Mouse (Mus musculus): ENCODE measurements around the gene Usp19.

Usp19 gene

DNA sequence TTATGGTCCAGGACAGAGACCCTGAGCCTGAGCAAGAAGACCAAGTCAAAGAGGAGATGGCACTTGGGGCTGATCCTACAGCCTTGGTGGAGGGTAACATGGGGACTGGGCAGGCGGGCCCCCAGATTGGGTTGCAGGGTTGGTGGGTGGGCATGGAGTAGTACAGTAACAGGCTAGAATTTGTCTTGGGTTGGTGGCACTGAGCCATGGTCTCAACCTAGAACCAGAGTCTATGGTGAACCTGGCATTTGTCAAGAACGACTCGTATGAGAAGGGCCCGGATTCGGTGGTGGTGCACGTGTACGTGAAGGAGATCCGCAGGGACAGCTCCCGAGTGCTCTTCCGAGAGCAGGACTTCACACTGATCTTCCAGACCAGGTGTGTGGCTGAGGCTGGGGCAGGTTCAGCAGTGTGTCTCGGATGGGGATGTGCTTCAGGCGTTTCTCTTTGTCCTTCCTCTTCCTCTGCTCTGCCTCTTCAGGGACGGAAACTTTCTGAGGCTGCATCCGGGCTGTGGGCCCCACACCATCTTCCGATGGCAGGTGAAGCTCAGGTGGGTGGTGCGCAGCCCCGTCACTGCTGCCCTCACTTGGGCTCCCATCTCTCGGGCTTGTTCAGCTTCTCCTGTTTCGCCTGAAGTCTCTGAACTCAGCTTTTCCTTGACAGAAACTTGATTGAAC is 3.9 kb downstream of the Usp19 start:
- no peak for DNase-seq (ENCODE audit: low read depth in 2 of 2, low spot score in 2 of 2)

DNA sequence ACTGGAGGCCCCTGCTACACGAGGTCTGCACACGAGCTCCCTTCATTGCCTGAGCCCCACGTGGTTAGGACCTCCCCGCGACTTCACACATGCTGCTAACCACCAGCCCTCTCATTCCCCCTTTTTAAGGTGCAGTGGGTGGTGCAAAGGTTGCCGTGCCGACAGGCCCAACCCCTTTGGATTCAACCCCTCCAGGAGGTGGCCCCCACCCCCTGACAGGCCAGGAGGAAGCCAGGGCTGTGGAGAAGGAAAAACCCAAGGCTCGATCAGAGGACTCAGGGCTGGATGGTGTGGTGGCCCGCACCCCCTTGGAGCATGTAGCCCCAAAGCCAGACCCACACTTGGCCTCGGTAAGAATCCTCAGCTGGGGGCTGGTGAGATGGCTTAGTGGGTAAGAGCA is 4.5 kb downstream of the Usp19 start:
- DNase-seq (ENCODE audit: low read depth in 2 of 2, low spot score in 2 of 2), result no peak

DNA sequence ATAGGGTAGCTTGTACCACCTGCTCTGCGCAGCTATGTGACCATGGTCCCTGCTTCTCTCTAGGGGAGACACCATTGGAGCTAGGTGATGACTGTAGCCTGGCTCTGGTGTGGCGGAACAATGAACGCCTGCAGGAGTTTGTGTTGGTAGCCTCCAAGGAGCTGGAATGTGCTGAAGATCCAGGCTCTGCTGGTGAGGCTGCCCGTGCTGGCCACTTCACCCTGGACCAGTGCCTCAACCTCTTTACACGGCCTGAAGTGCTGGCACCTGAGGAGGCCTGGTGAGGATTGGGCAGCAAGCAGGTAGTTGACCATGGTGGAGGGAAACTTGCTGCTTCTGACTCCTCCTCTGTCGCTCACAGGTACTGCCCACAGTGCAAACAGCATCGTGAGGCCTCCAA is 8.8 kb downstream of the Usp19 start:
- DNase-seq (ENCODE audit: low read depth in 2 of 2, low spot score in 2 of 2), result no peak

DNA sequence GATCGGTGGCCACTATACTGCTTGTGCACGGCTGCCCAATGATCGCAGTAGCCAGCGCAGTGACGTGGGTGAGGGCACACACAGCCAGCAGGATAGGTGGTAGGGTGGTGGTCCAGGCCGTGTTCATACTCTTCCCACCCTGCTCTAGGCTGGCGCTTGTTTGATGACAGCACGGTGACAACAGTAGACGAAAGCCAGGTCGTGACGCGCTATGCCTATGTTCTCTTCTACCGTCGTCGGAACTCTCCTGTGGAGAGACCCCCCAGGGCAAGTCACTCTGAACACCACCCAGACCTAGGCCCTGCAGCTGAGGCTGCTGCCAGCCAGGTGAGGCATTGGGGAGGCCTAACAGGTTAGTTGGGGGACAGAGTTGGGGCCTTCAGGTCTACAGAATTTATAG is 9.5 kb downstream of the Usp19 start:
- DNase-seq (ENCODE audit: low read depth in 2 of 2, low spot score in 2 of 2), result no peak

DNA sequence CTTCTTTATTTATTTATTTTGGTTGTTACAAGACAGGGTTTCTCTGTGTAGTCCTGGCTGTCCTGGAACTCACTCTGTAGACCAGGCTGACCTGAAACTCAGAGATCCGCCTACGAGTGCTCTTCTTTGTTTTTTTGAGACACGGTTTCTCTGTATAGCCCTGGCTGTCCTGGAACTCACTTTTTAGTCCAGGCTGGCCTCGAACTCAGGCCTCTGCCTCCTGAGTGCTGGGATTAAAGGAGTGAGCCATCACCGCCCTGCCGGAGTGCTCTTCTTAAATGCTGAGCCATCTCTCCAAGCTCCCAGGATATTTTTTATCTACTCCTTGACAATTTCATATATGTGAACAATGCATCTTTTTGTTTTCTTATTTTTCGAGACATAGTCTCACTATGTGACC is 16.5 kb downstream of the Usp19 start:
- DNase-seq (ENCODE audit: low read depth in 2 of 2, low spot score in 2 of 2), result no peak

DNA sequence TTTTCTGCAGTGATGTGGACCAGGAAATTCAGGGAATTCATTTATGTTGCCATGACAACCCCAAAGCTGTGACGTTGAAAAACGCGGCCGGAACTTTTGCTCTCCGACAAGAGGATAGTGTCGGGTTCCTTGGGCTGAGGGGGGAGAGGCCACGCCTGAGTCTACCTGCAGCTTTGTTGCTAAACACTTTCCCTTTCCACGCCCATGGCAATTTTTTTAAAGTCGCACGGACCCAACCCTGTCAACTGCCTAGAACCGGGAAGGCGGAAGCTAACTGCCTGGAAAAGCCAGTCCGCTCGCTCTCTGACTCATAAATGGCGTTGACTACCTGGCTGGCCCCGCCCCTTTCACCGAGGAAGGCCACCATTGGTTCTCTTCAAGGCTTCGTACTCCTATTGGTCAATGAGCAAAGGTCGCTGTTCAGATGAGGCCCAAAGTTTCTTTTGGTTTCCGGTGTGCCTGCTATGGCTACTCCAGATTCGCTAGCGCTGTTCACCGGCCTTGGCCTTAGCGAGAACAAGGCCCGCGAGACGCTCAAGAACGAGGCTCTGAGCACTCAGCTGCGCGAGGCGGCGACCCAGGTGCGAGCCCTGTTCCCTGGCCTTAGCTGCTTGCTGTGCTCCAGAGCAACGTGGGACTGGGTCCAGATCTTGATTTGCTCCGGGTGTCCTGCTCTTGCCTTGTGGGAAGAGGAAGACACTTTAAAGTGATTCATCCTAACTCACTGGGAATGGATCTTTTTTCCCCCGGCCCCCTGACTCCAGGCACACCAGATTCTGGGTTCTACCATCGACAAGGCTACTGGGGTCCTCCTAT is 17.4 kb downstream of the Usp19 start, which contains the start of gene Qars:
Gene Qars, plus strand, starts transcription at position 88 of the 816 bp plus-strand sequence.
- DNase-seq (ENCODE audit: low read depth in 2 of 2, low spot score in 2 of 2), result peak; percentile 82 to 88

DNA sequence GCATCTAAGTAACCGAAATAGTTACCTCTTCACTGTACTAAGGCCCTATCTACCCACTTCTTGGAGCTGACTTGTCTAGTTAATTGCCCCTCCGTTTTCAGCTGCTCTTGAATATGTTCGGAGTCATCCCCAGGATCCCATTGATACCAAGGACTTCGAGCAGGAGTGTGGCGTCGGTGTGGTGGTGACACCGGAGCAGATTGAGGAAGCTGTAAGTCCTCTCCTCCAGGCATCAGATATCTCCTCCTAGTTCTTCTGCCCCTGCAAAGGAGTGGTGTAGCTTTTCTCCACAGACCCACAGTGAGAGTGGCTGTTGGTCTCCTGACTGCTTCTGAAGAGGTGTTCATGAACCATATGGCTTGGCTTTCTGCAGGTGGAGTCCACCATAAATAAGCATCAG is 18.4 kb downstream of the Usp19 start:
- DNase-seq (ENCODE audit: low read depth in 2 of 2, low spot score in 2 of 2), result no peak

DNA sequence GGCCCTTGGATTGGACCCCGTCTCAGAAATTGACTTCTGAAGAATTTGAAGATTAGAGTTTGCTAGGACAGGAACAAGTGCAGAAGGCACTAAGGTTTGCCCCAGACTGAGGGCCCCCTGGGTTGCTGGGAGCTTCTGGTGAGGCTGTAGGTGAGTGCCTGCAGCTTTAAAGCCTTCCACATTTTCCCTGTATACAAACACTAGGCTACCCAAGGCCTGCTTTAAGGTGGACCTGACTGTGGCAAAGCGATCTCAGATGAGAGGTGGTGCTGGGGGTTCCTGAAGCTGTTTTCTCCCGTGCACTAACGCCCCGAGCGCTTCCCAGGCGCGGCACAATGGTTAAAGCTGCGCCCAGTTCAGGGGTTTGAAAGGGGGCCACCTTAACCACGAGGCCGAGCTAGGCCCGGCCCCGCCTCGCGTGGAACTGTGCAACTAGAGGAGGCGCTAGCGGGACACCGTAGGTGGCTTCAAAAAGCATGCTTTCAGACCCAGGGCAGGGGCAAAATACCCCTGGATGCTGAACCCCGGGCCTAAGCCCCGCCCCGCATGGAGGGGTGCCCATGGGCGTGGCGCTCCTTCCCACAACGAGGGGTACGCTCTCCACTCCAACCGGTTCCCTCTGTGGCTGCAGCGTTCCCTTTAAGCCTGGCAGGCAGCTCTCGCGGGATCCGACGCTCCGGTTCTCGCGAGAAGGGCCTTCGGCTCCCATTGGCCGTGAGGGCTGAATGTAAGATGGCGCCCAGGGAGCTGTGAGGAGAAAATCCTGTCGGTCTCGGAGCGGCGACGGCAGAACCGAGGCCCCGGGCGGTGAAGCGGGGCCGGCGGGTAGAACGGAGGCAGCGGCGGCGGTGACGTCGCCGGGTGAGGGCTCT is 26.2 kb downstream of the Usp19 start, which contains the start of gene Qrich1:
Gene Qrich1, plus strand, starts transcription at position 427 of the 872 bp plus-strand sequence.
- DNase-seq (ENCODE audit: low read depth in 2 of 2, low spot score in 2 of 2), result peak; percentile 89 to 92

DNA sequence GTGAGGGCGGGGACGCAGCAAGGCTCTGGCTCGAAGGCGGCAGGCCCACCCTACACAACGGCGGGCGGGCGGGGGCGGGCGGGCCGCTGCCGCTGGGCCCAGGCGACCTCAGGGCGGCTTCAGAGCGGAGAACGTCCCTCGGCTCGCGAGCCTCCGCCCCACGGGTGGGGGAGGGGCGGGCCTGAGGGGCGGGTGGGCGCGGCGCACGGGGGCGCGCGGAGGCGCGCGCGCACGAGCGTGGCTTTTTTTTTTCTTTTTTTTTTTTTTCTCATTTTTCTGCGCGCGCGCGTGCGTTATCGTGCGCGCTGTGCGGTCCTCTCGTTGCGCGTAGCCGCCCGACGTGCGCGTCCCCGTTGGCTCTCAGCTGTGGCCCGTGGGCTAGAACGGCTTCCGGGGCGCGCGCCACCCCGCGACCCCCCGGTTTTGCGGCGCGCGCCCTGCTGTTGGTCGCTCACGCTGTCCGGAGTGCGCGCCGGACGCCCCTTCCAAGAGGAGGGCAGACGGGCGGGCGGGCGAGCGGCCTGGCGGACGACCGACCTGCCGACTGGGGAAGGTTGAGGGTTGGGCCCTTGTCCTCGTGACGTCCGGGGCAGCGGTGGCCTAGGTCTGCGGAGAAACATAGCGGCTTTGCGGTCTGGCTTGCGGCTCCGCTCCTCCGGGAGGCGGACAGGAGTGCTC is 27.0 kb downstream of the Usp19 start:
- DNase-seq (ENCODE audit: low read depth in 2 of 2, low spot score in 2 of 2), result peak; percentile 55 to 69

DNA sequence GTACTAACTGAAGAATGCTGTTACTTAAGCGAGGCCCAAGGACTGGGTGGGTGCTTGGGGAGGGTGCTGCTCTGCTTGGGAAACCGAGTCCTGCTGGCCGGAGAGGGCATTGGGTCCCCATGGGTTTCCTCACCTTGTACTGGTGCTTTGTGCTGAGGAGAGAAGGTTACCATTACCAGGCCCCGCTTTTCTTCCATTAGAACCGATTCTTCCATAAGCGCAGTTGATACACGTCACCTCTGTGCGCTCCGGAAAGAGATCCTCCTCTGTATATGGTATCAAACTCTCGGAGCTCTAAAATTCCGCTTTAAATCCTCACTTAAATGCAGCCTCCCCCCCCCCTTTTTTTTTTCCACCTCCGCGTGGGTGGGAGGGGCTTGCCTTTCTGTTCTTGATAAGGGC is 27.5 kb downstream of the Usp19 start:
- peak in 1 of 2 experiments; percentile 52 for DNase-seq (ENCODE audit: low read depth in 2 of 2, low spot score in 2 of 2)

DNA sequence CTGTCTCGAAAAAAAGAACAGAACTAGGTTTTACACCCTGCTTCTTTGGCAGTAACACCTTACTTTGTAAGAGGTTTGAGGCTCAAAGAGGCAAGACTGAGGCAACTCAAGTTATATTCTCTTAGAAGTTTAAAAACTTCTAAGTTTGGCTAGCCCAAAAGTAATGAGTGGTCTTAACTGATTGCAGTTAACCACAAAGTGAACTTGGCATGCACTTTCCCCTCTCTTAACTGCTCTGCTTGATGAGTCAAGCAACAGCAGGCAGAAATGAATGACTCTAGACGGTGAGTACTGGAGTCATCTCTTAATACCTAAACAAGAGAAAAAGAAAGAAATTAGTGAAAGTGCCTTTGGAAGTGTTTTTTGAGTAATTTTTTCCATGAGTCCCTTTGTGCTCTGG is 31.2 kb downstream of the Usp19 start:
- DNase-seq (ENCODE audit: low read depth in 2 of 2, low spot score in 2 of 2), result no peak

DNA sequence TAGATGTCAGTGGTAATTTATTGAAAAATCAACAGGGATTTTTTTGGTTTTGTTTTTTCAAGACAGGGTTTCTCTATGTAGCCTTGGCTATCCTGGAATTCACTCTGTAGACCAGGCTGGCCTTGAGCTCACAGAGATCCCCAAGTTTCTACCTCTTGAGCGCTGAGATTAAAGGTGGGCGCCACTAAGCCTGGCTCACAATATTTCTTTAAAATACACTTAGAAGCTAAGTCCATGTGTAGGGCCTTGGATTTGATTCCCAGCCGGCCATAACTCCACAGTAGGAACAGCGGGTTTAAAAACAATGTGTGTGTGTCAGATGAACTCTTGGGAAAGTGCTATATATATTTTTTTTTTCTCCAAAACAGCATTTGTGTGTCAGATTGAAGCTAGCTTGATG is 32.9 kb downstream of the Usp19 start:
- DNase-seq (ENCODE audit: low read depth in 2 of 2, low spot score in 2 of 2), result no peak

DNA sequence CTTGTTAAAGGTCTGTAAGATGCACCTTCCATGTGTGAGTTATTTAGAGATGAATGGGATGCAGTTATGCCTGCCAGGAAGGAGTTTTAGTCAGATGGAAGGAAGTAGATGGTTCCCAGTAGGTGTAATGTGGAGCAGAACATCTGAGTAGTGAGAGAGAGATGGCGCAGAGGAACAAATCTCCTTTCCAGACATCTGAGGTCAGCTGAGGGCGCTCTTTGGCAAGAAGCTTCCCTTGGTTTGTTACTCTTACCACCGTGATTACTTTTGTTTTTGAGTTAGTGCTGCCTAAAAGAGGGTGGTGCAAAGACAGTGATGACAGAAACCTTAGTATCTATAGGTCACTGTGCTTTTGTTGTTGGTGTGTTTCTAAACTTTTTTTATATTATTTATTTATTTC is 35.0 kb downstream of the Usp19 start:
- DNase-seq (ENCODE audit: low read depth in 2 of 2, low spot score in 2 of 2), result no peak

DNA sequence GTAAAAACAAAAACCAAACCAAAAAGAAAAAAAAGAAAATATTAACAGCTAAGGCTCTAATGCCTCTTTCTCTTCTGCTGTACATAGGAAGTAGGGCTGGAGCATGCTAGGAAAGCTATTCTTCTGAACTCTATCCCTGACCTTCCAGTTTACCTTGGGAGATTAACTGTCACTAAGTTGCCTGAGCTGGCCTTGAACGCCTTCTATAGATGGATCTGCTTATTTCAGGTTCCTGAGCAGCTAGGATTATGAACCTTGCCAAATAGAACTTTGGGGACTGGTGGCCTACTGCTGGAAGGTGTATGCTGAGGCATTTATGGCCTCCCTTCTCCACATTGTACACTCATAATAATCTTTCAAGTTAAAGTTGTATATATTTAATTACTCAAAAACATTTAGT is 40.6 kb downstream of the Usp19 start:
- DNase-seq (ENCODE audit: low read depth in 2 of 2, low spot score in 2 of 2), result no peak

DNA sequence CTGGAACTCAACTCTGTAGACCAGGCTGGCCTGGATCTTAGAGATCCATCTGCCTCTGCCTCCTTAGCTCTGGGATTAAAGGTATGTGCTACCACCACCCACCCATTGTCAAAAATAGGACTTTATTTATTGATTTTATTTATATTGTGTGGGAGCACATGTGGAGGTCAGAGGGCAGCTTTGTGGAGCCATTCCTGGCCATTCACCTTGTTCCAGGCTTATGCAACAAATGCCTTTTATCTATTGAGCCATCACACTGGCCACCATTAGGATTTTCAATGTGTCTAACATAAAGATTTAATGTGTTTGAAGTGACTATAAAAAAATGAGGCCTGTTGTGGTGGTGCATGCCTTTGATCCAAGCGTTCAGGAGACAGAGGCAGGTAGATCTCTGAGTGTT is 41.1 kb downstream of the Usp19 start:
- DNase-seq (ENCODE audit: low read depth in 2 of 2, low spot score in 2 of 2), result no peak

DNA sequence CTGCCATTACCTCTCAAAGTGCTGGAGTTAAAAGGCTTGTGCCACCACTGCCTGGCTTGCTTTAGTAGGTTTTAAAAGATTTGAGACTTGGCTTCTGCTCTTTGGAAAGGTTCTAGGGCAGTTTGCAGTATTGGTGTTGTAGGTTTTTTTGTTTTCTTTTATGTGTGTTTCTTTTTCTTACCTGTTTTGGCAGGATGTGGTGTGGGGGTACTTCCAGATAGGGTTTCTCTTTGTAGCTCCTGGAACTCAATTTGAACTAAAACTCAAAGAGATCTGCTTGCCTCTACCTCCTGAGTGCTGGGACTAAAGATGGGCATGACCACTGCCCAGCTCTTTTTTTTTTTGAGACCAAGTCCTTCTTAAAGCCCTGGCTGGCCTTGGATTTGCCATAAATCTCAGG is 50.4 kb downstream of the Usp19 start:
- DNase-seq (ENCODE audit: low read depth in 2 of 2, low spot score in 2 of 2), result peak in 1 of 2 experiments; percentile 15

DNA sequence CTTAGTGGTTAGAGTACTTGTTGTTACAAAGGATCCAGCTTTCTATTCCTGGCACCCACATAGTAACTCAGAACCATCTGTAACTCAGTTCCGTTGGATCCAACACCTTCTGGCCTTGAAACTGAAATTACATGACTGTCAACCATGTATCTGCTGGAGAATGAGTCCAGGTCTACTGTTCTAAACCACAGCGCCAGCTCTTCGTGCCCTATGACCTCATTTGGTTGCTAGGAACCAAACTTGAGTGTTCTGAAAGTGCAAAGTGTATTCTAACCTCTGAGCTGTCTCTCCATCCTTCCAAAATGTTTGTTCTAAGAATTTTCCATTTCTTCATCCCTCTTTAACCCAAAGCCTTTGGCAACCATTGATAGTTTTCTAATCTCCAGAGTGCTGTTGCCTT is 55.6 kb downstream of the Usp19 start:
- DNase-seq (ENCODE audit: low read depth in 2 of 2, low spot score in 2 of 2), result no peak

DNA sequence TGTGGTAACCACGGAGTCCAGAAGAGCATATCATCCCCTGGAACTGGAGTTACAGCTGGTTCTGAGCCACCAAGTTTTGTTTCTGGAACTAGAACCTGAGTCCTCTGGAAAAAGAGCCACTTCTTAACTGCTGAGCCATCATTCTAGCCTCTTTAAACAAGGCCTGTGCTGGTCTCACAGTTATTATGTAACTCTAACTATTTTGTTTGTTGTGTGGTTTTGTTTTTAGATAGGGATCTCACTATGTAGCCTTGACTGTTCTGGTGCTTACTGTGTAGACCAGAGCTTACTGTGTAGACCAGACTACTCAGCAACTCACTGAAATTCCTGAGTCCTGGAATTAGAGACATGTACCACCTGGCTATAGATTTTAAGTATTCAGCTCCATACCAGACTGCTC is 56.5 kb downstream of the Usp19 start:
- no peak for DNase-seq (ENCODE audit: low read depth in 2 of 2, low spot score in 2 of 2)
